Mouse (Mus musculus): ENCODE measurements around the gene C2cd4a.

GRCm38 (mm10) chr9:67811116-67811515, 21.0 kb downstream of the C2cd4a start:
- no peak for TF ChIP-seq CTCF (IDR thresholded peaks at IDR 0.05; ENCODE audit: extremely low read depth, insufficient read depth, insufficient read length, insufficient replicate concordance)
- TF ChIP-seq POLR2A (IDR thresholded peaks at IDR 0.05; ENCODE audit: low read depth, low read length), result no peak
